Mouse (Mus musculus) thymus, adult 2 months (tissue): Measurements from ENCODE around the gene Mia2.

ENCODE experiments used
- CTCF ChIP-seq: fragments of 200-500 bp; IDR thresholded peaks from 2 replicates; pipeline ENCODE4 v1.5.1; 2012; ENCODE audit warnings: mild to moderate bottlenecking, control low read depth, low read length, moderate library complexity, borderline replicate concordance; ENCODE audit not compliant: control insufficient read depth, poor library complexity, insufficient read depth; ENCODE audit errors: extremely low read depth
- POLR2A ChIP-seq: fragments of 200-500 bp; IDR thresholded peaks from 2 replicates; pipeline ENCODE4 v1.6.1; 2012; ENCODE audit warnings: mild to moderate bottlenecking, low read length, control low read depth, moderate library complexity; ENCODE audit not compliant: control insufficient read depth, poor library complexity, insufficient read depth; ENCODE audit errors: extremely low read depth

- TF ChIP-seq CTCF, result no peak
- TF ChIP-seq POLR2A, result no peak
These were observed 120.6 kb downstream of the Mia2 start for GRCm38 (mm10) chr12:59216176-59216575.
